Mouse (Mus musculus): ENCODE results near the gene Mansc4. TPM values are rescaled to one million over a fixed set of nuclear protein-coding genes. Genes with fewer than 3 reads are reported as not detected.

The Mansc4 gene
- not detected for total RNA-seq (2021)
- long read RNA-seq, experiment 1, partial matches to known transcripts = 0 of 1 reads
- long read RNA-seq, experiment 1, other reads (novel, unspliced or antisense) = 1 of 1 reads
- long read RNA-seq, experiment 2, partial matches to known transcripts = 0 of 1 reads
- long read RNA-seq, experiment 2, other reads (novel, unspliced or antisense) = 1 of 1 reads

- no peak for DNase-seq
Measured at GRCm38 (mm10) chr6:147086594-147087225, at the start of gene Mansc4. Mansc4 (minus strand) TSS chr6:147087032.

GRCm38 (mm10) chr6:147127239-147127638 lies 40.4 kb upstream of the Mansc4 start:
- DNase-seq = no peak

GRCm38 (mm10) chr6:147121320-147121719 lies 34.5 kb upstream of the Mansc4 start:
- DNase-seq = no peak

GRCm38 (mm10) chr6:147118190-147118589 lies 31.4 kb upstream of the Mansc4 start:
- no peak for DNase-seq

GRCm38 (mm10) chr6:147117764-147118163 lies 30.9 kb upstream of the Mansc4 start:
- DNase-seq = no peak

- DNase-seq = peak; percentile 71
Measured at GRCm38 (mm10) chr6:147116579-147116978, 29.7 kb upstream of the Mansc4 start.

- no peak for DNase-seq
Measured at GRCm38 (mm10) chr6:147109283-147109682, 22.5 kb upstream of the Mansc4 start.

- no peak for DNase-seq
Measured at GRCm38 (mm10) chr6:147106716-147107115, 19.9 kb upstream of the Mansc4 start.

GRCm38 (mm10) chr6:147105529-147105928 lies 18.7 kb upstream of the Mansc4 start:
- DNase-seq = no peak

GRCm38 (mm10) chr6:147102293-147102692 lies 15.5 kb upstream of the Mansc4 start:
- DNase-seq = no peak

- DNase-seq = no peak
Measured at GRCm38 (mm10) chr6:147099458-147100277, 12.8 kb upstream of the Mansc4 start.

- no peak for DNase-seq
Measured at GRCm38 (mm10) chr6:147097346-147097929, 10.6 kb upstream of the Mansc4 start.

GRCm38 (mm10) chr6:147096934-147097333 lies 10.1 kb upstream of the Mansc4 start:
- DNase-seq = no peak

- DNase-seq = no peak
Measured at GRCm38 (mm10) chr6:147096109-147096508, 9.3 kb upstream of the Mansc4 start.

GRCm38 (mm10) chr6:147094771-147095170 lies 7.9 kb upstream of the Mansc4 start:
- no peak for DNase-seq

- DNase-seq = peak; percentile 58
Measured at GRCm38 (mm10) chr6:147092136-147092535, 5.3 kb upstream of the Mansc4 start.

- peak; percentile 81 for DNase-seq
Measured at GRCm38 (mm10) chr6:147091136-147092120, 4.6 kb upstream of the Mansc4 start, which contains the start of gene Klhl42. Klhl42 (plus strand) TSS chr6:147091379.

- DNase-seq = no peak
Measured at GRCm38 (mm10) chr6:147090191-147090590, 3.4 kb upstream of the Mansc4 start.

- no peak for DNase-seq
Measured at GRCm38 (mm10) chr6:147088517-147088916, 1.7 kb upstream of the Mansc4 start.

GRCm38 (mm10) chr6:147087736-147088135 lies 904 bp upstream of the Mansc4 start:
- DNase-seq = no peak

GRCm38 (mm10) chr6:147085398-147086040 lies 1.3 kb downstream of the Mansc4 start:
- DNase-seq = no peak

Data from gastrocnemius, postnatal 25 days (tissue).